Mouse (Mus musculus) CH12.LX (cell line): Measurements from ENCODE around the gene Krt83. TPM values are rescaled to one million over a fixed set of nuclear protein-coding genes. Genes with fewer than 3 reads are reported as not detected.

Experiments used
- DNase-seq: peaks from one replicate; pipeline ENCODE4 v3.0.0-alpha.2; 2013; ENCODE audit errors: extremely low read depth
- H3K27ac ChIP-seq: 2 replicates; pipeline ENCODE4 v1.5.1; 2012; ENCODE audit warnings: low read depth, mild to moderate bottlenecking, control low read depth, moderate library complexity; ENCODE audit not compliant: insufficient read depth
- H3K27me3 ChIP-seq: replicated peaks from 2 replicates; pipeline ENCODE3; 2012; ENCODE audit warnings: inconsistent platforms
- H3K36me3 ChIP-seq, 2 experiments: replicated peaks in 1 of 2; 2 replicates each; pipeline versions ENCODE3 to v1.6.1; 2012; ENCODE audit warnings: inconsistent platforms in 1 of 2, low read length in 1 of 2, mild to moderate bottlenecking in 1 of 2, mixed read lengths in 1 of 2, moderate library complexity in 1 of 2; ENCODE audit not compliant: control insufficient read depth in 1 of 2, insufficient read depth in 1 of 2
- H3K4me1 ChIP-seq, 2 experiments: 2 replicates each; pipeline ENCODE4 v1.6.1; 2012; ENCODE audit warnings: inconsistent platforms in 1 of 2, moderate library complexity in 1 of 2; ENCODE audit not compliant: insufficient read depth in 2 of 2, control insufficient read depth in 1 of 2
- H3K4me2 ChIP-seq: 2 replicates; pipeline ENCODE4 v1.6.1; 2012; ENCODE audit warnings: low read depth, mild to moderate bottlenecking, control low read depth; ENCODE audit not compliant: poor library complexity, insufficient read depth, severe bottlenecking
- H3K4me3 ChIP-seq, 3 experiments: fragments of 150-350 bp in 1 of 3; sonication (generic) in 1 of 3; replicated peaks in 1 of 3; 2 replicates each; pipeline versions ENCODE3 to v1.5.1; 2011 to 2012; ENCODE audit warnings: low read depth in 2 of 3, low read length in 2 of 3, mild to moderate bottlenecking in 2 of 3, moderate library complexity in 2 of 3, control low read depth in 1 of 3, improper control_type of control experiment in 1 of 3, inconsistent platforms in 1 of 3, mixed read lengths in 1 of 3; ENCODE audit not compliant: poor library complexity in 1 of 3
- H3K79me2 ChIP-seq: replicated peaks from 2 replicates; pipeline ENCODE4 v1.6.1; 2012; ENCODE audit warnings: mild to moderate bottlenecking, moderate library complexity; ENCODE audit not compliant: control insufficient read depth, poor library complexity, insufficient read depth, severe bottlenecking; ENCODE audit errors: extremely low read depth
- H3K9ac ChIP-seq: 2 replicates; pipeline ENCODE4 v1.6.1; 2012; ENCODE audit warnings: low read depth, mild to moderate bottlenecking, control low read depth, moderate library complexity; ENCODE audit not compliant: insufficient read depth
- H3K9me3 ChIP-seq: replicated peaks from 2 replicates; pipeline ENCODE3; 2012; ENCODE audit warnings: low read length, inconsistent platforms, mixed read lengths
- BHLHE40 ChIP-seq: IDR thresholded peaks from 2 replicates; pipeline ENCODE4 v1.6.1; 2011; ENCODE audit warnings: mild to moderate bottlenecking, low read depth, low read length, improper control_type of control experiment
- CHD1 ChIP-seq: IDR thresholded peaks from 2 replicates; pipeline ENCODE4 v1.6.1; 2012; ENCODE audit warnings: low read depth, low read length, improper control_type of control experiment, inconsistent platforms
- CTCF ChIP-seq, 2 experiments: IDR thresholded peaks in 1 of 2; conservative IDR thresholded peaks in 1 of 2; 2 replicates each; pipeline ENCODE4 v1.5.1; 2011 to 2012; ENCODE audit warnings: low read depth in 2 of 2, low read length in 2 of 2, improper control_type of control experiment in 1 of 2, inconsistent platforms in 1 of 2, mild to moderate bottlenecking in 1 of 2, moderate library complexity in 1 of 2
- ELF1 ChIP-seq: IDR thresholded peaks from 2 replicates; pipeline ENCODE4 v1.6.1; 2014; ENCODE audit warnings: low read depth, mild to moderate bottlenecking, inconsistent platforms, low read length, improper control_type of control experiment
- HCFC1 ChIP-seq: IDR thresholded peaks from 2 replicates; pipeline ENCODE4 v1.6.1; 2012; ENCODE audit warnings: low read depth, mild to moderate bottlenecking, inconsistent platforms, low read length, improper control_type of control experiment
- IRF4 ChIP-seq: IDR thresholded peaks from 2 replicates; pipeline ENCODE4 v1.6.1; 2014; ENCODE audit warnings: low read depth, mild to moderate bottlenecking, inconsistent platforms, low read length, improper control_type of control experiment
- JUND ChIP-seq: conservative IDR thresholded peaks from 2 replicates; pipeline ENCODE4 v1.6.1; 2011; ENCODE audit warnings: low read depth, low read length, improper control_type of control experiment
- MAFK ChIP-seq: IDR thresholded peaks from 2 replicates; pipeline ENCODE4 v1.6.1; 2011; ENCODE audit warnings: low read length, improper control_type of control experiment; ENCODE audit not compliant: insufficient replicate concordance
- MEF2A ChIP-seq: IDR thresholded peaks from 2 replicates; pipeline ENCODE4 v1.6.1; 2014; ENCODE audit warnings: low read depth, mild to moderate bottlenecking, inconsistent platforms, low read length, improper control_type of control experiment, borderline replicate concordance
- NELFE ChIP-seq: IDR thresholded peaks from 2 replicates; pipeline ENCODE4 v1.6.1; 2011; ENCODE audit warnings: low read depth, low read length, improper control_type of control experiment
- RAD21 ChIP-seq: IDR thresholded peaks from 2 replicates; pipeline ENCODE4 v1.6.1; 2011; ENCODE audit warnings: low read depth, mild to moderate bottlenecking, low read length, improper control_type of control experiment, moderate library complexity
- RCOR1 ChIP-seq: conservative IDR thresholded peaks from 2 replicates; pipeline ENCODE4 v1.6.1; 2012; ENCODE audit warnings: low read depth, mild to moderate bottlenecking, inconsistent platforms, low read length, improper control_type of control experiment
- SIN3A ChIP-seq: IDR thresholded peaks from 2 replicates; pipeline ENCODE4 v1.6.1; 2012; ENCODE audit warnings: low read length, improper control_type of control experiment, inconsistent platforms
- SMC3 ChIP-seq: IDR thresholded peaks from 2 replicates; pipeline ENCODE4 v1.6.1; 2011; ENCODE audit warnings: low read depth, low read length, improper control_type of control experiment
- UBTF ChIP-seq: IDR thresholded peaks from 2 replicates; pipeline ENCODE4 v1.6.1; 2012; ENCODE audit warnings: low read depth, mild to moderate bottlenecking, inconsistent platforms, low read length, improper control_type of control experiment, moderate library complexity
- USF1 ChIP-seq: IDR thresholded peaks from 2 replicates; pipeline ENCODE4 v1.6.1; 2014; ENCODE audit warnings: low read depth, mild to moderate bottlenecking, inconsistent platforms, low read length, improper control_type of control experiment
- ZC3H11A ChIP-seq: IDR thresholded peaks from 2 replicates; pipeline ENCODE4 v1.6.1; 2012; ENCODE audit warnings: low read depth, mild to moderate bottlenecking, inconsistent platforms, low read length, improper control_type of control experiment
- ZKSCAN1 ChIP-seq: IDR thresholded peaks from 2 replicates; pipeline ENCODE4 v1.6.1; 2012; ENCODE audit warnings: low read depth, inconsistent platforms, low read length, improper control_type of control experiment, borderline replicate concordance
- dilution Hi-C: fragments of 300-500 bp; cut with MboI; formaldehyde crosslinking; loops from 2 replicates; pipeline ENCODE4 v1.14.3; 2020; ENCODE audit warnings: low sequenced_read_pairs; ENCODE audit not compliant: extremely low pct_unique_long_range_greater_than_20kb, extremely low pct_ligation_motif_present
- in situ Hi-C: fragments of 300-500 bp; cut with MboI; formaldehyde crosslinking; loops from 3 replicates; pipeline ENCODE4 v1.14.3; 2019; ENCODE audit warnings: low sequenced_read_pairs, low pct_ligation_motif_present, low pct_unique_long_range_greater_than_20kb, mixed read lengths
- polyA plus RNA-seq: library from polyadenylated mRNA; unstranded; fragments of >175 nt; gene quantifications from 2 replicates; pipeline ENCODE4 v1.2.1, GENCODE M21; 2012; ENCODE audit warnings: low read depth; ENCODE audit not compliant: insufficient read length
- total RNA-seq, 2 experiments: library from RNA; depleted of rRNA; stranded (reverse); fragments of 300-350 nt in 1 of 2; fragments of >200 nt in 1 of 2; gene quantifications; 2 replicates each; pipeline ENCODE4 v1.2.3; 2012 to 2014

Krt83 gene
- total and polyA plus RNA-seq, 3 experiments: not detected

DNA sequence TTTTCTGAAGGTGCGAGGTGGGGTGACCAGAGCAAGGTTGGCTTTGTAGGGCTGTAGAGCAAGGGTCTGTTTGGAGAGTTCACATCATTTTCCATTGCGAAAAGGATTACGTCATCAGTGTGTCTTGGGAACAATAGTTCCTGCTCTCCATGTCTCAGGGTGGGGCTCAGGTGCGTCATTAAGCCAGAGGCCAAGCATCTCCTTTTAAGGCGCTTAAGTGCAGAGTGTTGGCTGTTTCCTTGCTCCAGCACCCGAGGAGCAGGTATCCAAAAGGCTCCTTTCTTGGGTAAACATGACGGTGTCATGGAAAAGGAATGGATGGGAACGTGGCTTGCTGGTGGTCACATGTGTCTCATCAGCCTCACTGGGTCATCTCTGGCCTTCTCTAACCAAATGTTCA is 36.5 kb downstream of the Krt83 start:
- Histone ChIP-seq H3K9ac (no peak overlapping the region), H3K27ac (no peak overlapping the region), H3K9me3 (peaks cover 17% of the 10 kb centered on the region), H3K27me3 (peaks cover 78% of the 10 kb centered on the region), H3K4me1 (no peaks in the 10 kb centered on the region), H3K36me3 (no peaks in the 10 kb centered on the region), H3K79me2 (no peaks in the 10 kb centered on the region), H3K4me2 (no peak overlapping the region), H3K4me3 (no peak overlapping the region)
- in situ Hi-C loops: loop anchor here (10.0 kb wide), 1 partner anchor 110 kb away; no protein-coding TSS in a partner anchor
- no peak for DNase-seq
- TF ChIP-seq RAD21 (no peak), CTCF (conservative IDR thresholded peaks at IDR 0.05 in 1 of 2, IDR thresholded peaks at IDR 0.05 in 1 of 2; ENCODE audit: low read depth in 2 of 2, low read length in 2 of 2) (no peak), MAFK (no peak), UBTF (no peak), MEF2A (no peak), SIN3A (no peak), NELFE (no peak), BHLHE40 (no peak), SMC3 (no peak), RCOR1 (no peak), USF1 (no peak), ZC3H11A (no peak), CHD1 (no peak), IRF4 (no peak), JUND (no peak), ELF1 (no peak)
- dilution Hi-C loops: no loop called here

DNA sequence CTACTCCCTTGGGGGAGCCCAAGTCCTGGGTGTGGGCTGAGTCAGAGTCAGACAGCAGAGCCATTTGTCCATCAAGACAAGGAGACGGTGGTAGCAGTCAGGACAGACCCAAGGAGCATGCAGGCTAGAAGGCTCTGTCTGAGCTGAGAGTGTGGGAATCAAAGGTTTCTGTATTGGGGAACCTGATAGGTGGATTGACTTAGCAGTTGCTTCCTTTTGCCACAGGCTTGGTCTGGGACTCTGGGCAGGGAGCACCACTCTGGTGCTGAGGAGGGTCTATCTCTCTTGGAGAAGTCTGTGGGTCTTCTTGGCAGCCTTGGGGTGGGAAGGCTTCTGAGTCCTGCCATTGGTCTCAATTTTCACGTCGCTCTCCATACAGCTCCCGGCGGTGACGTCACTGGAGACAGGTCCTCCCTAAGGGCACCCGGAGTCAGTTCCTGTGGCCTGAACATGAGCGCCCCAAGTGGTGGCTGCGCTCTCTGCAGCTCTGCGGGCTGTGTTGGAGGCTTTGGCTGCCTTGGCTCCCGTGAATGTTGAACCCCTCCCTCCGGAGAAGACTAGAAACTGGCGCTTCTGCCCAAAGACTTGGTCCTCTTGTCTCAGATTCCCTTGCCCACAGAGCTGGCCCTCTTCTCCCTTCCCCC is 38.1 kb downstream of the Krt83 start:
- peak; percentile 73 for DNase-seq
- Histone ChIP-seq H3K4me2 (peak overlapping the region; percentile 44), H3K9me3 (peaks cover 17% of the 10 kb centered on the region)

More for the DNA sequence above, 38.1 kb downstream of the Krt83 start:
- H3K9ac ChIP-seq: no peak overlapping the region
- in situ Hi-C loops: loop anchor here (10.0 kb wide), 1 partner anchor 108 kb away; no protein-coding TSS in a partner anchor
- no peak for TF ChIP-seq HCFC1
- TF ChIP-seq ZKSCAN1: no peak
- TF ChIP-seq CTCF (conservative IDR thresholded peaks at IDR 0.05 in 1 of 2, IDR thresholded peaks at IDR 0.05 in 1 of 2; ENCODE audit: low read depth in 2 of 2, low read length in 2 of 2): peak; percentile 73 to 84
- TF ChIP-seq ELF1: peak; percentile 24; the same call in 1 of the 2 replicates
- TF ChIP-seq SMC3: peak; percentile 51
- TF ChIP-seq NELFE: 0 out of 2 replicates have a peak, but pooled peaks have one; percentile 12
- TF ChIP-seq RAD21: peak; percentile 69
- TF ChIP-seq, all 38 proteins: peak for 5
- dilution Hi-C loops: no loop called here
- Histone ChIP-seq H3K27ac (no peak overlapping the region), H3K79me2 (no peaks in the 10 kb centered on the region), H3K4me3 (no peak overlapping the region), H3K4me1 (no peaks in the 10 kb centered on the region), H3K27me3 (peaks cover 78% of the 10 kb centered on the region), H3K36me3 (no peaks in the 10 kb centered on the region)
